Mouse (Mus musculus) heart, embryonic 14.5 days (tissue): ENCODE measurements around the gene Inpp4b. TPM values are rescaled to one million over a fixed set of nuclear protein-coding genes. Genes with fewer than 3 reads are reported as not detected.
"Not testable (repeated sequence)": the region's sequence is repeated elsewhere in the genome, so short reads cannot be mapped to it uniquely, and the experiment has no call there.

Source experiments
- ATAC-seq: fragments of 200-750 bp; cut with Nextera tagmentation; 2 replicates; pipeline ENCODE4 v1.8.0; 2017; ENCODE audit warnings: low read depth, moderate TSS enrichment; ENCODE audit not compliant: insufficient number of reproducible peaks, insufficient read depth, low FRiP score
- H3K27ac ChIP-seq, 2 experiments: fragments of 200-500 bp in 1 of 2; fragments of 300-500 bp in 1 of 2; sonication (generic) in 1 of 2; replicated peaks in 1 of 2; 2 replicates each; pipeline ENCODE4 v1.5.1; 2012 to 2014; ENCODE audit warnings: low read depth in 2 of 2, low read length in 2 of 2, control low read depth in 1 of 2, mild to moderate bottlenecking in 1 of 2, mixed read lengths in 1 of 2; ENCODE audit not compliant: control insufficient read depth in 1 of 2, insufficient read depth in 1 of 2
- H3K27me3 ChIP-seq: fragments of 300-500 bp; sonication (generic); 2 replicates; pipeline ENCODE4 v1.6.1; 2014; ENCODE audit warnings: mild to moderate bottlenecking, low read length, control low read depth; ENCODE audit not compliant: control insufficient read depth, insufficient read depth
- H3K36me3 ChIP-seq: fragments of 300-500 bp; sonication (generic); 2 replicates; pipeline ENCODE4 v1.6.1; 2014; ENCODE audit warnings: mild to moderate bottlenecking, control low read depth, low read length, mixed read lengths; ENCODE audit not compliant: control insufficient read depth, insufficient read depth
- H3K4me1 ChIP-seq, 2 experiments: fragments of 200-500 bp in 1 of 2; fragments of 300-500 bp in 1 of 2; sonication (generic) in 1 of 2; 2 replicates each; pipeline ENCODE4 v1.6.1; 2012 to 2014; ENCODE audit warnings: low read length in 2 of 2, control low read depth in 1 of 2, mixed read lengths in 1 of 2; ENCODE audit not compliant: control insufficient read depth in 2 of 2, insufficient read depth in 2 of 2
- H3K4me2 ChIP-seq: fragments of 300-500 bp; sonication (generic); 2 replicates; pipeline ENCODE4 v1.6.1; 2014; ENCODE audit warnings: mild to moderate bottlenecking, low read length
- H3K4me3 ChIP-seq, 2 experiments: fragments of 200-500 bp in 1 of 2; fragments of 300-500 bp in 1 of 2; sonication (generic) in 1 of 2; 2 replicates each; pipeline ENCODE4 v1.5.1; 2012 to 2014; ENCODE audit warnings: low read length in 2 of 2, mild to moderate bottlenecking in 2 of 2, control low read depth in 1 of 2, low read depth in 1 of 2, moderate library complexity in 1 of 2; ENCODE audit not compliant: control insufficient read depth in 1 of 2, insufficient read depth in 1 of 2
- H3K9ac ChIP-seq: fragments of 300-500 bp; sonication (generic); 2 replicates; pipeline ENCODE4 v1.6.1; 2014; ENCODE audit warnings: mild to moderate bottlenecking, low read length
- H3K9me3 ChIP-seq: fragments of 300-500 bp; sonication (generic); 2 replicates; pipeline ENCODE4 v1.6.1; 2016; ENCODE audit warnings: low read length, control low read depth; ENCODE audit not compliant: control insufficient read depth
- WGBS: fragments of 180-500 bp; shearing (Covaris S2); extraction: QIAGEN DNeasy Blood & Tissue Kit; methylation state at CpG from one replicate; pipeline ENCODE4 v1.1.7; 2014; 5-methylcytosine and 5-hydroxymethylcytosine counted together
- polyA plus RNA-seq: library from polyadenylated mRNA; unstranded; fragments of >200 nt; fragmentation: Nextera tagmentation; extraction: Ambion mirVana; gene quantifications from 2 replicates; pipeline ENCODE4 v1.2.1, GENCODE M21; 2014

Gene Inpp4b
- polyA plus RNA-seq, 1 experiment from 2014 or later = 15.7 TPM

DNA sequence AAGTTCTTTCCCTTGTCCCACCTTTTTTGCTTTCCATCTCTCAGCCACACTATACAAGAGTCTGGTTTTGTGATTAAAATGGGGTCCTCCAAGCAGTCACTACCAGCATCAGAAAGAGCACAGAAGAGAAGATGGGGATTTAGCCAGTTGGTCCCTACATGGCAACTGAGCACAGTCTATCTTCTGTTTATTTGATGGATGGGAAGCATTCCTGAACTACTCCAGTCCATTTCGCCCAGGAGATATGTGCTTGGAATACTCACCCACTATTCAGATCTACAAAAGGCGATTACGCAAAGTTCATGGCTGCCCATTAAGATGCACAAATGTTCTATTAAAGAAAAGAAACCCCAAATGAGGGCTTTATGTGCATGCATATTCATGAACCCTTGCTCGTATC, 661.8 kb downstream of the Inpp4b start:
- Histone ChIP-seq H3K9ac (no peak overlapping the region), H3K27ac (no peak overlapping the region), H3K4me2 (no peak overlapping the region), H3K27me3 (no peaks in the 10 kb centered on the region), H3K4me3 (no peak overlapping the region), H3K36me3 (no peaks in the 10 kb centered on the region), H3K9me3 (no peaks in the 10 kb centered on the region), H3K4me1 (no peaks in the 10 kb centered on the region)
- whole genome bisulfite sequencing = 90% methylated on average over 4 of the region's 4 CpGs
- ATAC-seq = no peak

DNA sequence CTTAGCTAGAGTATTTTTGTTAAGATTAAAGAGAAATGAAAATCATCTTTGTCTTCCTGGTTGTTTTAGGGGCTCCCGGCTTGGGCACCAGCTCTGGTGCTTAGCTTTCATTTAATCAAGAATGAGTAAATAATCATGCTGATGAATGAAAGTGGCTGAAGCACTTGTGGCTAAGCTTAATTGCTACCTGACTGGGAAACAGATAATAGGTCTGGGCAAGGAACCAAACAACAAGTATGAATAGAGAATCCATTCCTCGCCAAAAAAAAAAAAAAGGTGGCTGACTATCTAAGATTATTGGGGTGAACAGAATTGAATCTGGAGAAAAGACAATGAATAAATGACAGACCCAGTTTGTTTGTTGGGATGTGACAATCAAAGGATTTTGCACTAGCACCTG, 663.1 kb downstream of the Inpp4b start:
- H3K9me3 ChIP-seq = no peaks in the 10 kb centered on the region
- no peak overlapping the region for H3K9ac ChIP-seq
- no peak overlapping the region for H3K4me2 ChIP-seq
- no peak overlapping the region for H3K27ac ChIP-seq
- WGBS = 68% methylated on average over 2 of the region's 2 CpGs
- no peak for ATAC-seq
- H3K4me3 ChIP-seq = no peak overlapping the region
- H3K27me3 ChIP-seq = no peaks in the 10 kb centered on the region
- H3K4me1 ChIP-seq = no peaks in the 10 kb centered on the region
- no peaks in the 10 kb centered on the region for H3K36me3 ChIP-seq

DNA sequence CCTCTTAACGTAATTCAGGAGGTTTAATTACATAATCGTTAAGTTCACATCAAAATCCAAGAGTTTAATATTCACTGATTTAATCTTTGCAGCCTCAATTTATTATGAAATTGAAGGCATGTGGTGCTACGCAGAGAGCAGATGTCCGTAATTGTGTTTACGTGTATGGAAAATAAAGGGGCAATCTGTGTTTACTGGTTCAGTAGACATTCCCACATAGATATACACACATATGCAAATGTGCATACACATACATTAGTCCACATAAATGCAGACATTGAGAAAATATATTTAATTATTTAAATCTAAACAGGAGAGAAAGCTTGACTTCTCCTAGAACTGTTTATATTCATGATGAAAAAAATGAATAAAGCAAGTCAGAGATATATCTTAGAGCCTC, 675.4 kb downstream of the Inpp4b start:
- no peak overlapping the region for H3K9ac ChIP-seq
- no peak overlapping the region for H3K4me3 ChIP-seq
- H3K4me1 ChIP-seq = no peaks in the 10 kb centered on the region
- H3K36me3 ChIP-seq = no peaks in the 10 kb centered on the region
- H3K9me3 ChIP-seq = no peaks in the 10 kb centered on the region
- no peak for ATAC-seq
- 89% methylated on average over 5 of the region's 5 CpGs for WGBS
- H3K4me2 ChIP-seq = no peak overlapping the region
- no peak overlapping the region for H3K27ac ChIP-seq
- H3K27me3 ChIP-seq = no peaks in the 10 kb centered on the region

DNA sequence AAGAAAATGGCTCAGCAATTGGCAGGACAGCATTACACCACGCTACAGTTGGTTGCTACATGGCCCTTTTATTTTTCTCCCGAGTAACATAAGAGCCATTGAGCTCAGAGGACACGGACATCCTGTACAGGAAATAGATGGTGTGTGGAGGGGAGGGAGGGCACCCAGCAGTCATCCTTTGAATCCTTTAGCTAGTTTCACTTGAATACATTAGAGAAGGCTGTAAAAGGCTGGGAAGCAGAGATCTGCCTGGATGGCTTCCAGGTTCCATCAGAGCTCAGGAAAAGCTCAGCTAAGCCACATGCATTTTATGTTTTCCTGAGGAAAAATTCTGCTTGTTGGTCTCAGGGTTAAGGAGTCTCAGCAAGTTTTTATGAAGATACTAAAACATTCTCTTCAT, 685.0 kb downstream of the Inpp4b start:
- Histone ChIP-seq H3K36me3 (no peaks in the 10 kb centered on the region), H3K27me3 (no peaks in the 10 kb centered on the region), H3K4me3 (no peak overlapping the region), H3K27ac (peak overlapping the region in 1 of 2 experiments; percentile 26; a peak in 1 of 4 replicates), H3K9me3 (no peaks in the 10 kb centered on the region), H3K9ac (no peak overlapping the region), H3K4me1 (no peaks in the 10 kb centered on the region; a peak in 1 of 4 replicates), H3K4me2 (no peak overlapping the region)
- 50% methylated on average over 3 of the region's 3 CpGs for WGBS
- no peak for ATAC-seq

DNA sequence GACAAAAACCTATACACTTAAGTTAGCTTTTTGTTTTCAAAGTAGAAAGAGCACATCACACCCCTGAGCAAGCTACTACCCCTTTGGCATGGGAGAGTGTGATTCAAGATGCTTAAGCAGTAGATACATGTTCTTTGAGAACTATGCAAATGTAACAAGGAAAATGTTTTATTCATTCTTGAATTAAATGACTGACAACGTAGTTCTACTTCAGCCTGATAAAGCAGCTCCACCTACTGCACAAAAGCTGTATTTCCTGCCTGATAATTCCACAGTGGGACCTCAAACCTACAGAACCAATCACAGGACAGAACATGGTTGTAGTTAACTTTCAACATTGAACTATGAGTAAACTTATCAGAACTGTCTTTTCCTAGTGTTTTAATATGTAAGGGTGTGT, 686.5 kb downstream of the Inpp4b start:
- Histone ChIP-seq H3K4me3 (no peak overlapping the region), H3K9me3 (no peaks in the 10 kb centered on the region), H3K4me1 (no peaks in the 10 kb centered on the region; a peak in 1 of 4 replicates), H3K9ac (no peak overlapping the region), H3K27ac (no peak overlapping the region), H3K36me3 (no peaks in the 10 kb centered on the region), H3K4me2 (no peak overlapping the region), H3K27me3 (no peaks in the 10 kb centered on the region)
- no peak for ATAC-seq
- 18% methylated on average over 1 of the region's 1 CpGs for WGBS

DNA sequence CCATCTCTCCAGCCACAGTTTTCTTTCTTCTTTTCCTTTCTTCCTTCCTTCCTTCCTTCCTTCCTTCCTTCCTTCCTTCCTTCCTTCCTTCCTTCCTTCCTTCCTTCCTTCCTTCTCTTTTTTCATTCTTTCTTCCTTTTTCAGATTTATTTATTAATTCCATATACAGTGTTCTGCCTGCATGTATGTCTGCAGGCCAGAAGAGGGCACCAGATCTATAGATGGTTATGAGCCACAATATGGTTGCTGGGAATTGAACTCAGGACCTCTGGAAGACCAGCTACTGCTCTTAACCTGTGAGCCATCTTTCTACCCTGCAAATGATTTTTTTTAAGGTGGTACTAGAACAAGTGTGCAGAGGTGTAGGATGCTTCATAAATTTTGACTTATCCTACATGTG, 689.7 kb downstream of the Inpp4b start:
- H3K36me3 ChIP-seq, H3K4me2 ChIP-seq, H3K4me1 ChIP-seq, H3K27ac ChIP-seq, H3K9ac ChIP-seq, H3K4me3 ChIP-seq, H3K9me3 ChIP-seq, H3K27me3 ChIP-seq, ATAC-seq: not testable (repeated sequence)

DNA sequence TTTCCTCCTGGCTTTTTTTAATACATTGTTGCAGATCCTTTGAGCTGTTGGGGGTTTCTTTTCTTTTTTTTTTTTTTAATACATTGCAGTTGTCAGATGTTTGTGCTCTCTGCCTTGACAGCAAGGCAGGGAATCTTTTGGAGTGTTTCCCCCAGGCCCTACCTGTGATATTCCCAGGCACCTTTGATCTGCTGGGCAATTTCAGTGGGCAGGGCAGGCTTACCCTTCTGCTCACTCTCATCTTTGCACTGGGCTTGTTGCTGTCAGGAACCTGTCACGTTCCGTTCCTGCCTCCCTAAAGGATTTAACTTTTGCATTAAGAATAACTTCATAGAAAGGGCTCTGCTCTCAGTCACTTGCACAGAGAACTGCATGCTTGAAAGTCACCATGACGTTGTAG, 711.7 kb downstream of the Inpp4b start:
- H3K9me3 ChIP-seq = no peaks in the 10 kb centered on the region
- no peak overlapping the region for H3K4me3 ChIP-seq
- no peaks in the 10 kb centered on the region for H3K4me1 ChIP-seq
- no peak overlapping the region for H3K4me2 ChIP-seq
- no peak overlapping the region for H3K9ac ChIP-seq
- no peak overlapping the region for H3K27ac ChIP-seq
- no peaks in the 10 kb centered on the region for H3K27me3 ChIP-seq
- H3K36me3 ChIP-seq = no peaks in the 10 kb centered on the region
- 60% methylated on average over 3 of the region's 3 CpGs for WGBS
- ATAC-seq = no peak

DNA sequence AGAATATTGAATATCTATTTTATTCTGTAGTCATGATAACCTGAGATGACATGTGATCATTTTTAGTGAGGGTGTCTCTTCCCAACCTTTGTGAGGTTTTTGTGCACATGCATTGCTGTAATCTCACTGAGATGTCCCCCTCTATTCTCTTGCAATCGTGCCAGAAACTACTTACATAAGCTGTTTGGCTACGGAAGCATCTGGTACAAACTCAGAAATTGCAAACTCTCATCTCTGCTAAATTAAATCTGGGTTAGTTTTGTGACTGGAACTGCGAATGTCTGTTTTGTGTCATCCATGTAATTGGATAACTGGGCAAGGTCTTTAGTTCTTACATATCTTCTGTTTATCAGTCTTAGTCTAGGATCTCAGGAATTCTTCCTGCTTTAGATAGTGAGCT, 725.3 kb downstream of the Inpp4b start:
- Histone ChIP-seq H3K27me3 (no peaks in the 10 kb centered on the region), H3K27ac (no peak overlapping the region), H3K4me2 (no peak overlapping the region), H3K4me1 (no peaks in the 10 kb centered on the region), H3K9ac (no peak overlapping the region), H3K9me3 (no peaks in the 10 kb centered on the region), H3K36me3 (peaks cover 4% of the 10 kb centered on the region), H3K4me3 (no peak overlapping the region)
- ATAC-seq = no peak
- WGBS = 84% methylated on average over 3 of the region's 3 CpGs
